Mouse (Mus musculus): ENCODE measurements around the gene Crisp3. TPM values are rescaled to one million over a fixed set of nuclear protein-coding genes. Genes with fewer than 3 reads are reported as not detected.
"Not testable (repeated sequence)": the region's sequence is repeated elsewhere in the genome, so short reads cannot be mapped to it uniquely, and the experiment has no call there.

The Crisp3 gene
- total RNA-seq (2021): not detected
- long read RNA-seq, experiment 1: 0 reads
- long read RNA-seq, experiment 2: 0 reads

- no peak for DNase-seq
These were observed at the start of gene Crisp3 for GRCm38 (mm10) chr17:40242135-40242534. Gene Crisp3, minus strand, starts transcription at chr17:40242288.

GRCm38 (mm10) chr17:40285435-40285834, 43.3 kb upstream of the Crisp3 start:
- no peak for DNase-seq

GRCm38 (mm10) chr17:40275519-40275918, 33.4 kb upstream of the Crisp3 start:
- no peak for DNase-seq

GRCm38 (mm10) chr17:40274906-40275470, 32.9 kb upstream of the Crisp3 start:
- no peak for DNase-seq

GRCm38 (mm10) chr17:40252487-40252886, 10.4 kb upstream of the Crisp3 start:
- DNase-seq: no peak

- no peak for DNase-seq
These were observed 33.5 kb downstream of the Crisp3 start, which contains the start of gene Pgk2 for GRCm38 (mm10) chr17:40208540-40208939. Gene Pgk2, minus strand, starts transcription at chr17:40208640.

- not testable (repeated sequence) for DNase-seq
These were observed 40.3 kb downstream of the Crisp3 start for GRCm38 (mm10) chr17:40201803-40202202.

GRCm38 (mm10) chr17:40190192-40190591, 51.9 kb downstream of the Crisp3 start:
- not testable (repeated sequence) for DNase-seq

Other genes starting within 250 kb of the Crisp3 start
- not detected for gene AC192777.2, start 146.8 kb downstream of the Crisp3 start, total RNA-seq (2021)
- gene Pgk2, start 33.6 kb downstream of the Crisp3 start, total RNA-seq (2021): not detected
- gene Crisp1, start 76.9 kb upstream of the Crisp3 start, total RNA-seq (2021): not detected